Mouse (Mus musculus) kidney, postnatal 0 days (tissue): Measurements from ENCODE around the gene Snx11. TPM values are rescaled to one million over a fixed set of nuclear protein-coding genes. Genes with fewer than 3 reads are reported as not detected.

ENCODE experiments used
- ATAC-seq: fragments of 200-750 bp; cut with Nextera tagmentation; replicated peaks from 2 replicates; pipeline ENCODE4 v1.8.0; 2017; ENCODE audit warnings: low read depth, moderate number of reproducible peaks, moderate TSS enrichment, moderate library complexity; ENCODE audit not compliant: low FRiP score
- DNase-seq: peaks from one replicate; pipeline ENCODE4 v3.0.0-alpha.2; 2016; ENCODE audit warnings: low spot score
- H3K27ac ChIP-seq: fragments of 300-500 bp; sonication (generic); 2 replicates; pipeline ENCODE4 v1.5.1; 2014; ENCODE audit warnings: mild to moderate bottlenecking
- H3K27me3 ChIP-seq: fragments of 300-500 bp; sonication (generic); 2 replicates; pipeline ENCODE4 v1.6.1; 2014; ENCODE audit warnings: low read length, mixed read lengths; ENCODE audit not compliant: insufficient read depth
- H3K36me3 ChIP-seq: fragments of 300-500 bp; sonication (generic); 2 replicates; pipeline ENCODE4 v1.6.1; 2014; ENCODE audit warnings: low read length, mixed read lengths; ENCODE audit not compliant: insufficient read depth
- H3K4me1 ChIP-seq: fragments of 300-500 bp; sonication (generic); replicated peaks from 2 replicates; pipeline ENCODE4 v1.6.1; 2014; ENCODE audit warnings: antibody characterized with exemption, low read length, mixed read lengths; ENCODE audit not compliant: insufficient read depth
- H3K4me2 ChIP-seq: fragments of 300-500 bp; sonication (generic); 2 replicates; pipeline ENCODE4 v1.6.1; 2014; ENCODE audit warnings: mild to moderate bottlenecking, low read length, moderate library complexity, mixed read lengths
- H3K4me3 ChIP-seq: fragments of 300-500 bp; sonication (generic); replicated peaks from 2 replicates; pipeline ENCODE4 v1.5.1; 2014; ENCODE audit warnings: low read depth, low read length
- H3K9ac ChIP-seq: fragments of 300-500 bp; sonication (generic); 2 replicates; pipeline ENCODE4 v1.6.1; 2014; ENCODE audit warnings: low read depth, low read length
- H3K9me3 ChIP-seq: fragments of 300-500 bp; sonication (generic); replicated peaks from 2 replicates; pipeline ENCODE4 v1.6.1; 2016; ENCODE audit warnings: low read length, inconsistent platforms, mixed read lengths
- CTCF ChIP-seq: IDR thresholded peaks from 2 replicates; pipeline ENCODE4 v1.5.1; 2016; ENCODE audit warnings: antibody characterized with exemption, low read depth, mild to moderate bottlenecking, moderate library complexity
- WGBS: fragments of 180-500 bp; shearing (Covaris S2); extraction: QIAGEN DNeasy Blood & Tissue Kit; methylation state at CpG from one replicate; pipeline ENCODE4 v1.1.7; 2014; 5-methylcytosine and 5-hydroxymethylcytosine counted together
- polyA plus RNA-seq: library from polyadenylated mRNA; unstranded; fragments of >200 nt; fragmentation: Nextera tagmentation; extraction: Ambion mirVana; gene quantifications from 2 replicates; pipeline ENCODE4 v1.2.1, GENCODE M21; 2015

Snx11 gene
- polyA plus RNA-seq, 1 experiment from 2014 or later, result 17.6 TPM

- Histone ChIP-seq H3K9ac (no peak overlapping the region), H3K27me3 (no peaks in the 10 kb centered on the region), H3K27ac (0 out of 2 replicates have a peak overlapping the region, but pooled peaks have one; percentile 43), H3K4me2 (peak overlapping the region; percentile 79), H3K9me3 (no peaks in the 10 kb centered on the region), H3K4me1 (peaks cover 47% of the 10 kb centered on the region), H3K4me3 (peak overlapping the region; percentile 35), H3K36me3 (peaks cover 45% of the 10 kb centered on the region)
- ATAC-seq (no peak), DNase-seq (no peak)
- WGBS, result 43% methylated on average over 4 of the region's 4 CpGs
- TF ChIP-seq CTCF, result no peak
These were observed 45.5 kb upstream of the Snx11 start for GRCm38 (mm10) chr11:96822675-96823470.

GRCm38 (mm10) chr11:96821956-96822355 is 44.6 kb upstream of the Snx11 start:
- Histone ChIP-seq H3K27me3 (no peaks in the 10 kb centered on the region), H3K9me3 (no peaks in the 10 kb centered on the region), H3K4me3 (no peak overlapping the region), H3K4me1 (peaks cover 38% of the 10 kb centered on the region), H3K4me2 (no peak overlapping the region), H3K36me3 (peaks cover 54% of the 10 kb centered on the region), H3K27ac (0 out of 2 replicates have a peak overlapping the region, but pooled peaks have one; percentile 1), H3K9ac (no peak overlapping the region)
- DNase-seq (no peak), ATAC-seq (no peak)
- WGBS, result 88% methylated on average over 10 of the region's 10 CpGs
- TF ChIP-seq CTCF, result no peak

GRCm38 (mm10) chr11:96818128-96818710 is 40.9 kb upstream of the Snx11 start:
- 68% methylated on average over 8 of the region's 8 CpGs for WGBS
- no peak overlapping the region for H3K4me3 ChIP-seq
- no peak overlapping the region for H3K27ac ChIP-seq
- TF ChIP-seq CTCF, result no peak
- no peak overlapping the region for H3K9ac ChIP-seq
- H3K9me3 ChIP-seq, result no peaks in the 10 kb centered on the region
- no peaks in the 10 kb centered on the region for H3K27me3 ChIP-seq
- peaks cover 71% of the 10 kb centered on the region for H3K36me3 ChIP-seq
- ATAC-seq, result no peak
- H3K4me1 ChIP-seq, result peaks cover 9% of the 10 kb centered on the region
- no peak overlapping the region for H3K4me2 ChIP-seq
- no peak for DNase-seq

- WGBS, result 85% methylated on average over 5 of the region's 5 CpGs
- no peak for ATAC-seq
These were observed 39.6 kb upstream of the Snx11 start for GRCm38 (mm10) chr11:96816979-96817378.

GRCm38 (mm10) chr11:96816494-96816893 is 39.1 kb upstream of the Snx11 start:
- Histone ChIP-seq H3K36me3 (peaks cover 70% of the 10 kb centered on the region), H3K4me3 (no peak overlapping the region), H3K4me2 (no peak overlapping the region), H3K9me3 (no peaks in the 10 kb centered on the region), H3K9ac (no peak overlapping the region), H3K4me1 (no peaks in the 10 kb centered on the region), H3K27me3 (no peaks in the 10 kb centered on the region), H3K27ac (no peak overlapping the region)
- WGBS, result 85% methylated on average over 1 of the region's 1 CpGs
- TF ChIP-seq CTCF, result no peak
- ATAC-seq, result no peak
- DNase-seq, result no peak

More at GRCm38 (mm10) chr11:96816979-96817378, 39.6 kb upstream of the Snx11 start:
- H3K36me3 ChIP-seq, result peaks cover 70% of the 10 kb centered on the region
- DNase-seq, result no peak
- H3K9ac ChIP-seq, result no peak overlapping the region
- H3K4me3 ChIP-seq, result no peak overlapping the region
- H3K9me3 ChIP-seq, result no peaks in the 10 kb centered on the region
- H3K4me1 ChIP-seq, result no peaks in the 10 kb centered on the region
- no peaks in the 10 kb centered on the region for H3K27me3 ChIP-seq
- no peak overlapping the region for H3K4me2 ChIP-seq
- no peak overlapping the region for H3K27ac ChIP-seq
- TF ChIP-seq CTCF, result no peak

GRCm38 (mm10) chr11:96815895-96816294 is 38.5 kb upstream of the Snx11 start:
- ATAC-seq, result no peak
- no peak for DNase-seq
- Histone ChIP-seq H3K9ac (no peak overlapping the region), H3K9me3 (no peaks in the 10 kb centered on the region), H3K4me1 (no peaks in the 10 kb centered on the region), H3K4me3 (no peak overlapping the region), H3K27ac (no peak overlapping the region), H3K36me3 (peaks cover 64% of the 10 kb centered on the region), H3K27me3 (no peaks in the 10 kb centered on the region), H3K4me2 (no peak overlapping the region)
- 94% methylated on average over 2 of the region's 2 CpGs for WGBS
- TF ChIP-seq CTCF, result no peak
